Mouse (Mus musculus) right cerebral cortex, postnatal 36 days (tissue): ENCODE data around the gene Gm17662.

Experiments used
- DNase-seq, 2 experiments: peaks; one replicate each; pipeline ENCODE4 v3.0.0; 2022; ENCODE audit warnings: low spot score in 2 of 2, mixed read lengths in 1 of 2

The Gm17662 gene

DNA sequence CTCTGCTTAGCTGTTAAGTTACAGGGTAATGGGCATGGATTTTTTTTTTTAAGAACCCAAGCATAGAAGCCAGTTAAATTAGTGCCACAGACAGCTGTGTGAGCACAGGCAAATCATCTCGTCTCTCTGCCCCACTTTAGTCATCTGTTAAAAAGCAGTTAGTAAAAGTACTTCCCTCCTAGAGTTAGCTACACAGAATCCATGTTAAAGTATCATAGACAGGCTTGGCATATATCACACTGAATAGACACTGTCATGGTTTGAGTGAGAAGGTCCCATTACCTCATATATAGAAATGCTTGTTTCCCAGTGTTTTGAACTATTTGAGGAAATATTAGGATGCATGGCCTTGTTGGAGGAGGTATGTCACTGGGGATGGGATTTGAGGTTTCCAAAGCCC, at the start of gene Gm17662:
Gm17662 (plus strand) TSS at position 301 of the 400 bp plus-strand sequence.
- DNase-seq = no peak

DNA sequence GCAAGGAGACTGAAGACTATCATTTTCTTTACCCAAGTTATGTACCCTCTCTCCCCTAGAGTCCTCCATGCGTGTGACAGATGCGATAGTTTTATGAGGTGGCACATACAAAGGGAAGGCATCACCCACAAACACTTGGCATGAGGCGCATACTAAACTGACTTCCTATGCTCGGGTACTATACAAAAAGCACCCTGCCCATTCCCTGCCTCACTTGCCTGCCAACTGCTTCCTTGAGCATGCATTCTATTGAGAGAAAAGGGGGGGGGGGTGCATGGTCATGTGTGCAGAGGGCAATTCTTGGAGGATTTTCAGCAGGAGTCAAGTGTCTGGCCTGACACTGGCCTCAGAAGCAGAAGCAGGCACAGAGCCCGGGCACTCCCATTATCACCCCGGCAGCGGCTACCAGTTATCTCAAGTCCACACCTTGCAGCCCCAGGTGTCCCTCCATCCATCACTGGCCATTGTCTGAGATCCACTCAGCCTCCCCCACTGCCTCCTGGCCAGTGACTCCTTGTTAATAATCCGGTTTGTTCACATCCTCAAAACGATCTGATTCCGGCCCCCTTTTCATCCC, 46.3 kb upstream of the Gm17662 start:
- no peak for DNase-seq

DNA sequence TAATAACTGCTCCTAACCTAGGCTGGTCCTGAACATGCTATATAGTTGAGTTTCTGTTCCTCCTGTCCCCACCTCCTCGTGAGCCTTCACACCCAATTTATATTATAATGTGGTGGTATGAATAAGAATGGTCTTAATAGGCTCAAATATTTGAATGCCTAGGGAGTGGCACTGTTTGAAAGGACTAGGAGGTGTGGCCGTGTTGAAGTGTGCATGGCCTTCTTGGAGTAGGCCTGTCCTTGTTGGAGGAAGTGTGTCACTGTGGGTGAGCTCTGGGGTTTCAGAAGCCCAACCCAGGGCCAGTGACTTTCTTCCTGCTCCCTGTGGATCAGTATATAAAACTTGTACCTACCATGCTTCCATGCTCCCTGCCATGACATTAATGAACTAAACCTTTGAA, 43.5 kb upstream of the Gm17662 start:
- no peak for DNase-seq

DNA sequence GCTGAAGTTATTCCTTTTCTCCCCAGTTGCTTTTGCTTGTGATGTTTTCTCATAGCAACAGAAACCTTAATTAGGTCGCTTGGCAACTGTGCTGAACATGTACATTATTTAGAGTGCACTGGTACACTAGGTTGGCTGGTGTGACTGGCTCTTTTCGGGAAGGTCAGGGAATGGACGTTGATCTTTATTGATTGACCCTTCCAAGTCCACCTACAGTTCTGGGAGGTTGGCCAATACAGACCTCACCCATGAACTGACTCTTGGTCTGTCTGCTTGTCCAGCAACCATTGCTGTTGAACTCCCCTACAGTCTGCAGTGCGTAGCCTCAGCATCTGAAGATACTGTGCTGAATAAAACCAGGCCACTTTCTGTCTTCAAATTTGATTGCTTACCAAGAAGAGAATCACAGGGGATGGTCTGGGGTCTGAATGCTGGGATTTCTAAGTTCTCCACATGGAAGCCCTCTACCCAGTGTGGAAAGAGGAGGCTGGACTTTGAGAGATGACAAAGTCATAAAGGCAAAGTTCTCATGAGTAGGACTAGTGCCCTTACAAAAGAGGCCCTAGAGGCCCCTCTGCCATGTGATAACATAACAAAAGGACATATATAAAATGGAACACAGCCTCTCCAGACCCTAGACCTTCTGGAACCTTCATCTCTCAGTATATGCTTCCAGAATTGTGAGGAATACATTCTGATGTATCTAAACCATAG, 40.5 kb upstream of the Gm17662 start:
- DNase-seq = no peak

DNA sequence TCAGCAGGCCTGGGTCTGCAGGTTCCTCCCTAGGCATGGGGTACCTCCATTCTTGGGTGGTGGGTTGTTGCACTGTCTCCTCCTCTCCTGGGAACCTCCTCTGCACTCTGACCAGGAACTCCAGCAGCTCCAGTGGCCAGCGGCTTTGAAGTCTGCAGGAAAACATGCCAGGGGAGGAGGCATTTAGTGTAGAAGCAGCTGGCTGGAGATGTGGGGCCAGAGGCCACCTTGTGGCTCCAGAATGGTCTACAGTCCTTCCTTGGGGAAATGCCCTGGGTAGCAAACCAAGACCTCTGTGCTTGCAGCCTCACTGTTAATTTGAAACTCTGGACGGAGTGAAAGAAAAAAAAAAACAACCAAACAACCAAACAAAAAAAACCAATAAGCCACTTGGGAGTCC, 39.6 kb upstream of the Gm17662 start:
- no peak for DNase-seq

DNA sequence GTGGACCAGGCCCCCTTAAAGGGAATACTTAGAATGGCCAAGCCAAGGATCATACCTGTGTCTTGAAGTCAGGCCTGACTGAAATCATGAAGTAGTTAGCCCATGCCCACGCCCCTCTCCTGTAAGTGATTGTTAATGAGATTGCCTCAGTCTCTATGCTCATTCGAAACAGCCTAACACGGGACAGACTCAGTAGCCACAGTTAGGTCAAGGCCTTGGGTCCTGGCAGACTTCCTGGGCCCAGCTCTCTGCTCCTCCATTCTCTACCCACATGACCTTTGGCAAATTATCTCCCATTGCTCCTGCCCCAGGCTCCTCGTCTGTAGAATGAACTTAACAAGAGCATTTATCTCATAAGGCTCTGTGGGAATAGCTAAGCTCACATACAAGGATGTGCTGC, 38.1 kb upstream of the Gm17662 start:
- no peak for DNase-seq

DNA sequence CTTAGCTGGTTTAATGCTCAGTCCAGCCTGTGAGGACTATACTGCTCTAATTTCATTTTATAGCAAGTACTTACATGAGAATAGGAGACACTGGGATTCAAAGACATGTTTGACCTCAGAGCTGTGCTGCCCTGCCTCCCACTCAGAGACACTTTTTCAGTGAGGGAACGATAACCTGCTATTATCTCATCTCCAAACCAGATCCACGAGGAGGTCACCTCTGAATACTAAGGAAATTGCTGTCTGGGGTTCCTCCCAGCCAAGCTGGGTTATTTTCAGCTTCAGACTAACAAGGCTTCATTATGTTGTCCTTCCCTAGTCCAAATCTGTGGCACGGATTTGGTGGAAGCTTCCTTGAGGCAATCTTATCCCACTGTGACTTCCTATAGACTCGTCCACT, 37.2 kb upstream of the Gm17662 start:
- no peak for DNase-seq

DNA sequence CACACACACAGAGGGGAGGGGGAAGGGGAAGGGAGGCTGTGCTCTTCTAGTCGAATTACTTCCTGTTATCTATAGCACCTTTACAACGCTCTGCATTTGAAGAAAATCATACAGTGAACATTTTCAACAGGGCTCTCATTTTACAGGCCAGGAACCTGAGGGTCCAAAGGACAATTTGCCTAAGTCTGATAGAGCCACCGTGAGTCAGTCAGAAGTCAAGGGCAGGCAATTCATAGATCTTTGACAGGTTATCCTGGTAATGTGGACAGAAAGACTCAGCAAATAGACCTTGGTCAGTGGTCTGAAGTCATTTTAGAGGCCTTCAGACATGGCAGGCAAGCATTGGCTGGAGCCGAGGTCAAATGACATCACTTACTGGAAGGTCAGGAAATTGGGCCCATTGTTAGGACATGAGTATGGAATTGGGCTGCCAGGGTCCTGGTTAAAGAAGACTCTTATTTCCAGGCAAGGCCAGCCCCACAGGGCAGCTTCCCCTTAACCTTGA, 33.5 kb upstream of the Gm17662 start:
- no peak for DNase-seq

DNA sequence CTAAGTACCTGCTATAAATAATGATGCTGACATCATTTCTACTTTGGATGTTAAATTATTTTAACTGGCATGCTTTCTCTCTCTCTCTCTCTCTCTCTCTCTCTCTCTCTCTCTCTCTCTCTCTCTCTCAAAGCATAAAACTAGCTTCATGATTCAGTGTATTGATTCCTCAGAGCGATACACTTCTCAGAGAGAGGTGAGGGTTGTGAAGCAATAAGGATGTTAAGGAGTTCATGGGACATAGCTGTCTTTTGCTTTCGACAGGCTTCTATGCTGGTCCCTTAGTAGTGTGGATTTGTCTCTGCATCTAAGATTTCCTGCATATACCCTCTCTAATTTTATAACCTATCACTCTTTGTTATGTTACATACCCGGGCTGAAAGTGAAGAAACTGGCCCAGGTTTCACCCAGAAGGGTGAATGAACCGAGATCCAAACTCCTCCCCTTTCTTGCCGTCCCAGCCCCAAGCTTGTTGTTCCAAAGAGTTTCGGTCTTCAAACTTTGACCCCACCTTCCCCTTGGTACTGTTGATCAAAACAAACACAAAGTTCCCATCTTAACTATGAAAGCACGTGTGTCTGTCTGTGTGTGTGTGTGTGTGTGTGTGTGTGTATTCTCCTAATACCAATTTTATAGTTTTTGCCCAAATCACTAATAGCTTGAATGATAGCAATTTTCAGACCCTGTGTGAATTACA, 32.6 kb upstream of the Gm17662 start:
- DNase-seq = no peak

DNA sequence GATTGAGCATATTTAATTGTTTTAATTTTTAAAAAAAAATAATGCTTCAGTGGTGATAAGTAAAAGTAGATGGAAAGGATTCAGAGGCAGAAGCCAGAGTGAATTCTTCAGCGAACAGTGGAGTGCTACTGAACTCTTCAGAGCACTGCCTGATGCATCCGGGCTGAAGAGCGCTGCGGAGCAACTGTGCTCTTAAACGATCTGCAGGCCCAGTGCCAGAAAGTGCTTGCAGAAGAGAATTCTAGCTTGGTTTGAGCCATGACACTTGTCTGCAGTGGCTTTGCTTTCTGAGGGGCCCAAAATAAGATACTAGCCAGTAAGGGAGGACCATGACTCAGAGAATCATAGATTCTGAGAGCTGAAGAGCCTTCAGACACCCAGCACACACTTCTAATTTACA, 28.2 kb upstream of the Gm17662 start:
- DNase-seq = peak in 1 of 2 experiments; percentile 5

DNA sequence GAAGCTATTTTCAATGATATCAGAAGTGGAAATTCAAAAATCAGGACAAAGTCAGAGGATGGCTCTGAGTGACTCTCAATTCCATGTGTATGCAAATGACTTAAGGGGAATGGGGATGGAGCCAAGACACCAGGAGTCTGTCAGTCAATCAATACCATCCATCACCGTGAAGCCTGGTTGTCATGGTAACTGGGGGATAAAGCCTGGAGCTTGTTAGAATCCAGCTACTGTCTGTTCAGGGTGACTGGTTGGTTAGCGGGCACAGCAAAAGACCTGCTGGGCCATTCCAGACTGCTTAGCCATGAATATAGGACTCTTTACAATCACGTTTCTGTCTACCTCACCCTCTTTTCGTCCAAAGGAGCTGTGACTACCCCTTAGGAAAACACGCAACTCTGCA, 22.0 kb upstream of the Gm17662 start:
- DNase-seq = no peak

DNA sequence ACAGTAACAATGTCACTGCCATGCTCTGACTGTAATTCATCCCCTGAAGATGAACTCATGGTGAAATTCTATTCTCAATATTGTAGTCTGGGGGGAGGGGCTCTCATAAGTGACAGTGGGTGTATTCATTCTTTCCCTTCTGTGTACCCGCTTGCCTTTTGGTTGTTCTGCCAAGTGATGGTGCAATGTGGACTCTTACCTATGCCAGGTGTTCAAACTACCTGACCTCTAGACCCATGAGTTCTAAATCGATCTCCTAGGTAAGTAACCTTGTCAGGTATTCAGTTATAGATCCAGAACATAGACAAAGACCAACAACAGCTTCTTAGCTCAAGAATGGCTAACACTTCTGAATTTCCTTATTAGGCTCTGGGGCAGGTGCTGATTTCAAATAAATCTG, 18.8 kb upstream of the Gm17662 start:
- no peak for DNase-seq

DNA sequence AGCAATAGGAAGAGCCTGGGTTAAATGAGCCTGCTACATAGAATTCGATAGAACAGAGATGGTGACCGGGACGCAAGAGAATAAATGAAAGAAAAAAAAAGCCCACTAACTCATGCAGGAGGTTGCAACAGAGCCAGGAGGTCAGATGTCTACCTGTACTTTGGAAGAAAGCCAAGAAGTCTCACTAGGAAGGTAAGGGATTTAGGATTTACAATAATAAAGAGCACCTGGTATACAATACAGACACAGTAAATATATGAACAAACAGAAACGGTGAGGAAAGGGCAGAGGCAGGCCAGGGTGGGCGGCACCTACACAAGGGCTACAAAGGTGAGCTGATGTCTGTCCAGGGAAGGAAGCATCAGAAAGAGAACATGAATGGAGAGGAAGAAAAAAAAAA, 14.9 kb upstream of the Gm17662 start:
- DNase-seq = no peak

DNA sequence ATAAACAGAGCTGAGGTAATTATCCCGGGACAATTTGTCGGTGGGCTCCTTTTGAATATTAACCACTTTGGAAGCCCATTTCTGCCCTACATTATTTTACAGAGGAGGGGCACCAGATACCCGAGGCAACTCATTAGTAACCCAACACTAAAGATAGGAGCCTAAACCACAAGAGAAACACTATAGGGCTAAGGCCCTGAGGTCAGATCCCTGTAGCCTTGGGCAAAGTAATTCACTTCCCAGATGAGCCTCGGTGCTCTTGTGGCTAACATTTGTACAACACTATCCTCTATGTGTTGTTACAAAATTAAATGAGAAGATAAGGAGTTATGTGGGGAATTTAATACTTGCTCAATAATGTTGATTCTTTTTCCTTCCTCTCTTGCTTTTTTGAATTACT, 13.6 kb upstream of the Gm17662 start:
- no peak for DNase-seq

DNA sequence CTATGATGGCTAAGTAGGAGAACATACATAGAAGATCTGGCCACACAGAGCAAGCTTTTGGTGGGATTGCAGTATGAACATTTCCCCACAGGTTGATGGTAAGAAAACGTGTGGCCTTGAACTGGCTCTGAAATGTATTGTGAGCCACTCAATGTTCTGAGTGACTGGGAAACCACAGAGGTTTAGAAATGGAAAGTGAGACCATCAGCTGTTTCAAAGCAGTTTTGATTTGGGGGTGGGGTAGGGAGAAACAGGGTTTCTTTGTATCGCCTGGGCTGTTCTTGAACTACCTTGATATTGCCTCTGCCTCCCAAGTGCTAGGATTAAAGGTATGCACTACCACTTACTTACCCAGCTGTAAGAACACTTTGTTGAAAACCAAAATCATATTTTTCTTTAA, 1.9 kb upstream of the Gm17662 start:
- no peak for DNase-seq

DNA sequence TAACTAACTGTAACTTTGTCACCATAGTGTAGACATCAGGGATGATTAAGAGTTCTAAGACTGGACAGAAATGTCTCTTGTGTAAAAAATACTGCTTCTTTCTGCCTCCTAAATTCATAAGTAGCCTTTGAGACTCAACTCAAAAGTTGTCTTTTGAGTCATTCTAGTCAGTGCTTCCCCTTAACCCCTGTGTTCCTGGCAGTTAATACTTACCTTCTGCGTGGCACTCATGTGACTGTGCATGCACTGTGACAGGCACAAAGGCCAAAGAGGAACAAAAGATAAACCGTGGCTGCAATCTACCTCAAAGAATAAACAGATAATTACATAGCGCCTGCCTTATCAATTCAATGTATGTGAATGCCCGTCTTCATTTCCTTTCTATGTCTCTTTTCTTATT, 694 bp downstream of the Gm17662 start:
- no peak for DNase-seq

DNA sequence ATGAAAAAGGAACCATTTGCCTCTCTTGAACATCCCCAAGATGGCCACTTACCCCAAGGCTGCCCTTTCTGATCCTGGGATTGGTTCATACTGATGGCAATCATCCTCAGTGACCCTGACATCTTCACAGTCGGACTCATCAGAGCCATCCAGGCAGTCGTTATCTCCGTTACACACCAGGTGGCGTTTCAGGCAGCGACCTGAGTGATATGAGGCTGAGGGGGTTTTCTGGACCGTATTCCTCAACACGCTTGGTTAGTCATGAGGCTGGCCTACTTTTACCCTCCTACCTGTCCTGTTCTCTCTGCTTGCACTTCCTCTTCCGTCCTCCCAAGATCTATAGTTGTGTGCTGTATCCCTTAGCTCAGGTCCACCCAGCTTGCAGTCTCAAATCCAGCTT, 4.1 kb downstream of the Gm17662 start:
- no peak for DNase-seq

DNA sequence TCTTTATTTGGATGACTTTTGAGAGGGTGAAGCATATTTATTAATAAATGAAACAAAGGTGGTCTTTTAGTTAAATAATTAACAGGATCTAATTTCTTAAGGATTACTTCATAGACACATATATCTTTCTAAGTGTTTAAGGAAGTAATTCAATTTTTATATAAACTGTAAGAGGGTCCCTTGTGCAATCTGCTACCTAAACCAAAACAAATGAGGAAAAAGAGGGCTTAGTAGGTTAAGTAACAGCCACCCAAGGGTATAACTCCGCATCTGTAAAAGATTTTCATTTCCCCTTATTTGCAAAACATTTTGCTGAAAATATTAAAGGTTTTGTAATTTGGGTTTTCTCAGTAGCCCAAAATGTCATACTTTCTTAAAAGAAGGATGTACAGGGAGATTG, 7.3 kb downstream of the Gm17662 start:
- no peak for DNase-seq

DNA sequence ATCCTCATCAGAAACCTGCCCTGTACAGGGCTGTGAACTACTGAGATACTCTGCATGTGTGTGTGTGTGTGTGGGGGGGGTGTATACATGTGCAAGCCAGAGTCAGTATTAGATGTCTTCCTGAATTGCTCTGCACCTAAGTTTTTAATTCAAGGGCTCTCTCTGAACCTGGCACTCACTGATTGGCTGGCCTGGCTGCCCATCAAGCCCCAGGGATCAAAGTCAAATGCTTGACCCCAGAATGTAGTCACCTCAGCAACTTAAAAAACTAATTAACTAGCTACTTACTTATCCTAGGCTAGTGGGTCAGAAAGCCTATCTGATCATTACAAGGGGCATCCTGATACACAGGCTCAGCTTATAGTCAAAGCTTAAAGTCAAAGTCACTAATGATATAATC, 12.5 kb downstream of the Gm17662 start:
- DNase-seq = no peak

DNA sequence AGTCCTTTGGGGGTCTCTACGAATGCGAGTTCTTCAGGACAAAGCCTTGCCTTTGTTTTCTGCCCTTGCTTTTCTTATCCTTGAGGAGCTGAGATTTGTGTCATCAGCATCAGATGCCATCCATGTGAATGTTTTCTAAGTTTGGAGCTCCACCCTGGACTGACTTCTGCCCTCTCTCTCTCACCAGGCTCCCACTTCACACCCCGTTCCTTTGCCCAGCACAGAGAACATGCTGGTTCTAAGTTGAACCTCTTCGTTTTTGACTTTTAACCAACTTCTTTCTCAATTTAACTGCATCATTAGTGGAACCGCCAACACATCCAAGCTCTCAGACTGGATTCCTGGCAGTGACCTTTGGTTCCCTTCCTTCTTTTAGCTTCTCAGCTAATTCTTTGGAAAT, 13.1 kb downstream of the Gm17662 start:
- no peak for DNase-seq

DNA sequence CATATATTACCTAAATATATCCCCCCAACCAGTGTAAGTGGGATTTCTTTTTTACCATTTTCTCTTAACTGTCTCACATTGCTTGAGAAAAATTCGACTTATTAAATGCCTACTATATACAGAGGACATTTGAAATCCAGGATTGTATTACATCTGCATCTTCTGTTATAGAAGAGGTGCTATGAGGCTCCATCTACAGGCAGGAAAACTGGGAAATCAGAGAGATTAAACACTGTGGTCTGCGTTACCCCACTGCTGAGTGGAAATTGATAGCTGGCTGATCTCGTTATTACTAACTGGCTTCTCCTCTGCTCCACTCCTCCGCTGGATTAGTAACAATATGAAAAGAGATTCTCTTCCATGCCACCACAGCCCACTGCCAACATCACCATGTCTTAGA, 18.7 kb downstream of the Gm17662 start:
- no peak for DNase-seq

DNA sequence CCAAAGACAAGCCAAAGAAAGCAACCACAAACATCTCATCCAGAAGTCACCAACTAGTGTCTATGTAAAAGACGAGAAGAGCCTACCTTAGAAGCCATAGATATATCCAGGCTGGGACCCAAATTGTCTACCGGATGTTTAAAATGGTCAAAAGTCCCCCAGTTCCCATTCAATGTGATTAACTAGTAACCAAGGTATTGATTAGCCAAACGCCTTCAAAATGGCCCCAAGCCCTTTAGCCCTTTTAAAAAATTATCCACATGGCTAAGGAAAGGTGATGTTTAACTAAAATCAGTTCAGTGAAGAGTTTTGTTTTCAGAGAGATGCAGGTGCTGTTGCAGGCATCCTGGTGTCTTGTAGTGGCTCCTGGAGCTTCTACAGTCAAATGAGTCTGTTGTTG, 19.2 kb downstream of the Gm17662 start, which contains the start of gene C8a:
C8a (minus strand) TSS at position 76 of the 400 bp plus-strand sequence.
- DNase-seq = no peak

DNA sequence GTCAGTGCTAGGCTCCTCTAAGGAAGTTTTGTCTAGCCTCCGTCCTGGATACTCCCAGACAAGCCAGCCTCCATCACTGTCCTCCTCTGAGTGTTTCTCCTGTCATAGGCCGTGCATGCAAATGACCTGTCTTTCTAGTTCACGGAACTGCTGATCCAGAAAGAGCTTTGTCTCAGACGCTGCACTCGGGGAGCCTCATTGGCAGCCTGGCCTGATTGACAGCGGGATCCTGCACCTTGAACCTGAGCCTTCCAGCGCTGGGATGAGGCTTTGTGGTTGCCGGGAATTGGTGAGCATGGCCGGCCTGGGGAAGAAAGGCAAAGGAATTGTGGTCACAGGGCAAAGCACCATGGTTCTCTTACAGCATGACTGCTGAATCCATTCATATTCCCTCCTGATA, 30.4 kb downstream of the Gm17662 start:
- no peak for DNase-seq
